Mouse (Mus musculus) heart, embryonic 14.5 days (tissue): Measurements from ENCODE around the gene Phf7. TPM values are rescaled to one million over a fixed set of nuclear protein-coding genes. Genes with fewer than 3 reads are reported as not detected.

Experiments used
- ATAC-seq: fragments of 200-750 bp; cut with Nextera tagmentation; 2 replicates; pipeline ENCODE4 v1.8.0; 2017; ENCODE audit warnings: low read depth, moderate TSS enrichment; ENCODE audit not compliant: insufficient number of reproducible peaks, insufficient read depth, low FRiP score
- H3K27ac ChIP-seq, 2 experiments: fragments of 200-500 bp in 1 of 2; fragments of 300-500 bp in 1 of 2; sonication (generic) in 1 of 2; replicated peaks in 1 of 2; 2 replicates each; pipeline ENCODE4 v1.5.1; 2012 to 2014; ENCODE audit warnings: low read depth in 2 of 2, low read length in 2 of 2, control low read depth in 1 of 2, mild to moderate bottlenecking in 1 of 2, mixed read lengths in 1 of 2; ENCODE audit not compliant: control insufficient read depth in 1 of 2, insufficient read depth in 1 of 2
- H3K27me3 ChIP-seq: fragments of 300-500 bp; sonication (generic); 2 replicates; pipeline ENCODE4 v1.6.1; 2014; ENCODE audit warnings: mild to moderate bottlenecking, low read length, control low read depth; ENCODE audit not compliant: control insufficient read depth, insufficient read depth
- H3K36me3 ChIP-seq: fragments of 300-500 bp; sonication (generic); 2 replicates; pipeline ENCODE4 v1.6.1; 2014; ENCODE audit warnings: mild to moderate bottlenecking, control low read depth, low read length, mixed read lengths; ENCODE audit not compliant: control insufficient read depth, insufficient read depth
- H3K4me1 ChIP-seq, 2 experiments: fragments of 200-500 bp in 1 of 2; fragments of 300-500 bp in 1 of 2; sonication (generic) in 1 of 2; 2 replicates each; pipeline ENCODE4 v1.6.1; 2012 to 2014; ENCODE audit warnings: low read length in 2 of 2, control low read depth in 1 of 2, mixed read lengths in 1 of 2; ENCODE audit not compliant: control insufficient read depth in 2 of 2, insufficient read depth in 2 of 2
- H3K4me2 ChIP-seq: fragments of 300-500 bp; sonication (generic); 2 replicates; pipeline ENCODE4 v1.6.1; 2014; ENCODE audit warnings: mild to moderate bottlenecking, low read length
- H3K4me3 ChIP-seq, 2 experiments: fragments of 200-500 bp in 1 of 2; fragments of 300-500 bp in 1 of 2; sonication (generic) in 1 of 2; 2 replicates each; pipeline ENCODE4 v1.5.1; 2012 to 2014; ENCODE audit warnings: low read length in 2 of 2, mild to moderate bottlenecking in 2 of 2, control low read depth in 1 of 2, low read depth in 1 of 2, moderate library complexity in 1 of 2; ENCODE audit not compliant: control insufficient read depth in 1 of 2, insufficient read depth in 1 of 2
- H3K9ac ChIP-seq: fragments of 300-500 bp; sonication (generic); 2 replicates; pipeline ENCODE4 v1.6.1; 2014; ENCODE audit warnings: mild to moderate bottlenecking, low read length
- H3K9me3 ChIP-seq: fragments of 300-500 bp; sonication (generic); 2 replicates; pipeline ENCODE4 v1.6.1; 2016; ENCODE audit warnings: low read length, control low read depth; ENCODE audit not compliant: control insufficient read depth
- WGBS: fragments of 180-500 bp; shearing (Covaris S2); extraction: QIAGEN DNeasy Blood & Tissue Kit; methylation state at CpG from one replicate; pipeline ENCODE4 v1.1.7; 2014; 5-methylcytosine and 5-hydroxymethylcytosine counted together
- polyA plus RNA-seq: library from polyadenylated mRNA; unstranded; fragments of >200 nt; fragmentation: Nextera tagmentation; extraction: Ambion mirVana; gene quantifications from 2 replicates; pipeline ENCODE4 v1.2.1, GENCODE M21; 2014

Phf7 gene
- polyA plus RNA-seq, 1 experiment from 2014 or later = 9.6 TPM

DNA sequence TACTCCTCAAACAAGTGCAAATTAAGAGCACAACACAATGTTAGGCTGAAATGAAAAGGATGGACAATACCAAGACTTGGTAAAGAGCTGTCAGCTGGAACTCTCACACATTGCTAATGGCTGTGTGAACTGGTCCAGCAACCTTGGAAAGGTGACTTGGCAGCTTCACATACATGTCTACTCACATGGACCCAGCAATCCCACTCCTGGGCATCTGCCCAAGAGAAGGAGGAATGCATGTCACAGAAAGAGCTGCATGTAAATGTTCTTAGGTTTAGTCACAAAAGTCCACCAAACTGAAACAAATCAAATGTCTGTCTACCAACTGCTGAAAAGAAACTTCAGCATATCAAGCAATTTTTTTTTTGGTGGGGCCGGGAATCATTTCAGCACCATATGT is 5.2 kb downstream of the Phf7 start:
- H3K4me2 ChIP-seq = no peak overlapping the region
- no peaks in the 10 kb centered on the region for H3K36me3 ChIP-seq
- no peak overlapping the region for H3K4me3 ChIP-seq
- H3K27ac ChIP-seq = peak overlapping the region in 1 of 2 experiments; percentile 2; a peak in 2 of 4 replicates
- ATAC-seq = no peak
- no peaks in the 10 kb centered on the region for H3K27me3 ChIP-seq
- no peaks in the 10 kb centered on the region for H3K9me3 ChIP-seq
- peaks cover 4 to 16% of the 10 kb centered on the region in 2 experiments for H3K4me1 ChIP-seq
- H3K9ac ChIP-seq = no peak overlapping the region
- WGBS = 24% methylated on average over 1 of the region's 1 CpGs

DNA sequence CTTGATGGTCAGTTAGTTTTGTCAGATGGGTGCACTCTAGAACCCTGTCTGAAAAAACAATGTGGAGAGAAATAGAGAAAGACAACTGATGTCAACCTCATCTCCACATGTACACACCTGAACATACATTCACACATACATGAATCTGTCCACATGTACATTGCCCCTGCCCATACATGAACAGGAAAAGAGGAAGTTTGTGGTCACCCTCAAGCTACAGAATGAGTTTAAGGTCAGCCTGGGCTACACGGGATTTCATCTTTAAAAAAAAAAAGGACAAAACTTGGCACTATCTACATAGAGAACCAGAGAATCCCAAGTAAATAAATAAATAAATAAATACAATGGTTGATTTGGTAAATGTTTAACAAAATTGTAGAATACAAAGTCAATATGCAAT is 6.3 kb downstream of the Phf7 start:
- no peak overlapping the region for H3K27ac ChIP-seq
- H3K4me3 ChIP-seq = no peak overlapping the region
- no peak overlapping the region for H3K9ac ChIP-seq
- H3K4me1 ChIP-seq = peaks cover 4 to 16% of the 10 kb centered on the region in 2 experiments
- no peak for ATAC-seq
- no peaks in the 10 kb centered on the region for H3K9me3 ChIP-seq
- WGBS = 70% methylated on average over 1 of the region's 1 CpGs
- no peaks in the 10 kb centered on the region for H3K36me3 ChIP-seq
- no peak overlapping the region for H3K4me2 ChIP-seq
- no peaks in the 10 kb centered on the region for H3K27me3 ChIP-seq

GRCm38 (mm10) chr14:31240528-31240927 is 10.6 kb downstream of the Phf7 start:
- Histone ChIP-seq H3K27me3 (no peaks in the 10 kb centered on the region), H3K36me3 (no peaks in the 10 kb centered on the region), H3K4me2 (no peak overlapping the region), H3K9ac (no peak overlapping the region), H3K9me3 (no peaks in the 10 kb centered on the region), H3K4me1 (no peaks in the 10 kb centered on the region), H3K4me3 (no peak overlapping the region), H3K27ac (no peak overlapping the region)
- no peak for ATAC-seq
- 69% methylated on average over 3 of the region's 3 CpGs for WGBS

DNA sequence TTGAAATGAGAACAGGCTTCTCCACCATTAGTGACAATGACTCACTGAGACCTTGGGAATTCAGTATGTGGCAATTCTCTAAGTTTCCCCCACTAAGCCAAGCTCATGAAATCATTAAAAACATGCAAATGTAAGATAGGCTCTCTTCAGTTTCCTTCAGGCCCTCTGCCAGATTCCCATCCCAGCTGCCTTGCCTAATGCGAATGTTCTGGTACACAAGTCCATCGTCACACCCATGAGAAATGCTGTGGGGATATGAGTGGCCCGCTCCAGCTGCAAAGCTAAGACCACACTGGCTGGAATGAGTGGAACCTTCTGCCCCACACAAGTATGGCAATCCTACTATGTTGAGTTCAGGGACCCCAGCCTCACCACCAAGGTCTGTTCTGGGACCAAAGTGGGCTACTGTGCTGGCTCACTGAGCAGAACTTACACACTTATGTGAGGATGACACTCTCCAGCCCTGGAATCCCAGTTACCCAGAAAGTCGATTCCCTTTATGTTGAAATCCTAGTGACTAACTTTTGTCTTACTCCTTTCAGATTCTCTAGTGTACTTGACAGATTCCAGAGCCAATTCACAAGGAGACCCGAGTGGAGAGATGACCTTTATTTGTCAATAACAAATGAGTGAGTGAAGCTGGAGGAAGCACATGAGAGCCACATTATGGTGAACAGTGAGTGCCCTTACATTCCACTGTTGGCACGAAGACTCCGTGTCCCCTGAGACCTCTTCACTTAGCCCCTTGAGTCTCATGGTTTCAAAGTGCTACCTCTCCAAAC is 13.8 kb downstream of the Phf7 start:
- ATAC-seq = no peak
- H3K4me2 ChIP-seq = no peak overlapping the region
- 70% methylated on average over 7 of the region's 7 CpGs for WGBS
- no peaks in the 10 kb centered on the region for H3K27me3 ChIP-seq
- no peak overlapping the region for H3K9ac ChIP-seq
- no peaks in the 10 kb centered on the region for H3K9me3 ChIP-seq
- no peak overlapping the region for H3K4me3 ChIP-seq
- no peaks in the 10 kb centered on the region for H3K36me3 ChIP-seq
- peaks cover 8 to 9% of the 10 kb centered on the region in 2 experiments for H3K4me1 ChIP-seq
- H3K27ac ChIP-seq = no peak overlapping the region

DNA sequence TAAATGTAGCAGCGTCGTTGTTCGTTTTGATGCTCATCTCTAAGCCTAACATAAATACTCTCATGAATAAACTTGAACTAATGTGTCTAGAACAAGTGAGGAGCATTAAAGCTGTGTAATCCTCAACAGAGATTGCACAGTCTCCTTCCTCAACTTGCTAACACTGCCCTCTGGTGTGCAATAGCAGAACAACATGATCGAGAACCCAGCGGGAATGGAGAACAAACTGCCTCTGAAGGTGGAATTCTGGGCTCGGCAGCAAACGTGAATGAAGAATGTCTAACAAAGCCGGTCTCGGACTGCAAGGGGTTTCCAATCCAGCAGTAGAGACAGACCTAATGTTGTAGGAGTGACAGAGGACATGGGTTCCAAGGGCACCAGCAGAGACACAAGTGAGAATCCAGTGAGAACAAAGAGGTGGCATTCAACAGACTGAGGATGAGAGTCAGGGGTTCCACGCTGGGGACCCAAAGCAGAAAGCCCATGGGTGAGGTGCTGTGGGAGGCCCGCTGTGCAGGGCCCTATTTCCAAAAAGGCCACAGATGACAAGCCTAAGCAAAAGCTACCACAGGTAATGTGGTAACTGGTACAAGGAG is 17.0 kb downstream of the Phf7 start:
- Histone ChIP-seq H3K36me3 (no peaks in the 10 kb centered on the region), H3K27me3 (no peaks in the 10 kb centered on the region), H3K9me3 (no peaks in the 10 kb centered on the region), H3K9ac (no peak overlapping the region), H3K4me2 (no peak overlapping the region), H3K27ac (peak overlapping the region; percentile 40 to 53; a peak in 2 of 4 replicates), H3K4me1 (peaks cover 23 to 28% of the 10 kb centered on the region in 2 experiments), H3K4me3 (no peak overlapping the region)
- WGBS = 10% methylated on average over 11 of the region's 11 CpGs
- ATAC-seq = no peak

DNA sequence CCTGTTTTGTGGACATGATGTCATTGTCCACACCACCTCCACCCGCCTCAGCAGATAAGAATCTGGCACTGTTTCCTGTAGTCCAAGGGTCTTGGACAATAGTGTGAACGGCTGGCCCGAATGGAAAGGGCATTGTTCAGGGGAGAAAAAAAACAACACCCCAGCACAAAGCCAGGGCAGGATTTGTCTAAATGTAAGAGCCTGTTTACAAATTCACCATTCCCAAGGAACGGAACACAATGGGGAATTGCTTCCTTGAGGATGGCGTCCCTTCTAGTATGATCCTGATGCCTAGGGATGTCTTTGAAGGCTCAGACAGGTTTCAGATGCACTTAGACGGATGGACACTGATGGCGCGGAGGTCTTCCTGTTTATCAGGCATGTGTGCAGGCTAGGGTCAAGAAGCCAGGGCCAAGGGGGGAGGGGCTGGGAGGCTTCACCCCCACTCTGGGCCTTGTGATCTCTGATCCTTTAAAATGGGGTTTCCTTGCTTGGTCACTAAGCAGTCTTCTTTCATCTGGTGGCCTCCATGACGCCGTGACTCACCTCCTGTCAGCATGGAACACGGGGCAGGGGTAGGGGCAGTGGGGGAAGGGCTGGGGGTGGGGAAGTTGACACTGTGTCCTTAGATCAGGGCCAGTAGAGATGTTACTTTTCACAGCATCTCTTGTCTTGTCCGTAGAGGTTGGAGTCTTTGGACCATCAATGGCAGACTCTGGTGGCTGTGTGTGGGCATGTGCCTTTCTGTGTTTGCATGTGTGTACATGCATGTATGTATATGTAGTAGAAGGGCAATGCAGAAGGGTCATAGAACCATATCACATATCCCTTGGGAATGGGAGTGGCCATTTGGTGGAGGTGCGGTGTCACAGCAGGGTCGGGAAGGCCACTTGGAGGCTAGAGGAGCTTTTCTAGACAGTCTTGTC is 17.8 kb downstream of the Phf7 start:
- no peak overlapping the region for H3K4me3 ChIP-seq
- H3K27ac ChIP-seq = peak overlapping the region; percentile 53 to 59; a peak in 3 of 4 replicates
- no peak overlapping the region for H3K4me2 ChIP-seq
- H3K4me1 ChIP-seq = peaks cover 31 to 35% of the 10 kb centered on the region in 2 experiments
- WGBS = 69% methylated on average over 14 of the region's 14 CpGs
- H3K9ac ChIP-seq = no peak overlapping the region
- 0 out of 2 replicates have a peak, but pooled peaks have one; percentile 28 for ATAC-seq
- no peaks in the 10 kb centered on the region for H3K36me3 ChIP-seq
- H3K27me3 ChIP-seq = no peaks in the 10 kb centered on the region
- no peaks in the 10 kb centered on the region for H3K9me3 ChIP-seq

DNA sequence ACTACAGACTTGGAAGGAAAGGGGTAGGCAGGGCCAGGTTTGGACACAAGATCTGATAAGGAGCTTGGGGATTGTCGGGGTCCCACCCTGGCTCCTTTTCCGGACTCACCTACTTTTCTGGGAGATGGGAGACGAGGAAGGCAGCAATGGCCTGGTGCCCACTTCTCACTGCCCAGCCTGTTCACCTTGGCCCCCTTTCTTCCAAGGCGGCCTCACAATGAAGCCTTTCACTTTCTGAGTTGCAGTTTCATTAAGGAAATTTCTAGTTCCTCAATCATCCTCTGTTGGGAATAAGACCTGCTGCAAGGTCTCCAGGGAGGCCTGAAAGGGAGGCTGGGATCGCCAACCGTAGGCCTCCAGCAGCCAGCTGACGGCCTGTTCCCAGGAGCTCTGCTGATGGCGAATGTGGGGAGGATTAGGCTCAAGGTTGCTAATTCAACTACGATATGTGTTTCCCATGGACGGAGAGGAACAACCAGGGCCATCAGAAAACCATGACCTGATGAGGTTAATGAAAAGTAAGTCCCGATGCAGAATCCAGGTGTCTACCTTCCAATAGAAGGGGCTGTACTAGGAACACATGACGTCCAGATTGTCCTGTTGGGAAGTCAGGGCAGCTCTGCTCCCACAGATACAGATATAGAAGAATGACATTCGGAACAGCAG is 18.6 kb downstream of the Phf7 start:
- H3K4me3 ChIP-seq = no peak overlapping the region

More for the DNA sequence above, 18.6 kb downstream of the Phf7 start:
- WGBS = 69% methylated on average over 13 of the region's 13 CpGs
- ATAC-seq = no peak
- H3K36me3 ChIP-seq = no peaks in the 10 kb centered on the region
- no peaks in the 10 kb centered on the region for H3K9me3 ChIP-seq
- peak overlapping the region; percentile 41 to 55; a peak in 3 of 4 replicates for H3K27ac ChIP-seq
- H3K4me2 ChIP-seq = no peak overlapping the region
- H3K27me3 ChIP-seq = no peaks in the 10 kb centered on the region
- no peak overlapping the region for H3K9ac ChIP-seq
- H3K4me1 ChIP-seq = peaks cover 37 to 42% of the 10 kb centered on the region in 2 experiments
